Mouse (Mus musculus): ENCODE measurements around the gene Gm20388. TPM values are rescaled to one million over a fixed set of nuclear protein-coding genes. Genes with fewer than 3 reads are reported as not detected.

Gene Gm20388
- polyA plus RNA-seq, 1 experiment from 2014 or later = not detected

DNA sequence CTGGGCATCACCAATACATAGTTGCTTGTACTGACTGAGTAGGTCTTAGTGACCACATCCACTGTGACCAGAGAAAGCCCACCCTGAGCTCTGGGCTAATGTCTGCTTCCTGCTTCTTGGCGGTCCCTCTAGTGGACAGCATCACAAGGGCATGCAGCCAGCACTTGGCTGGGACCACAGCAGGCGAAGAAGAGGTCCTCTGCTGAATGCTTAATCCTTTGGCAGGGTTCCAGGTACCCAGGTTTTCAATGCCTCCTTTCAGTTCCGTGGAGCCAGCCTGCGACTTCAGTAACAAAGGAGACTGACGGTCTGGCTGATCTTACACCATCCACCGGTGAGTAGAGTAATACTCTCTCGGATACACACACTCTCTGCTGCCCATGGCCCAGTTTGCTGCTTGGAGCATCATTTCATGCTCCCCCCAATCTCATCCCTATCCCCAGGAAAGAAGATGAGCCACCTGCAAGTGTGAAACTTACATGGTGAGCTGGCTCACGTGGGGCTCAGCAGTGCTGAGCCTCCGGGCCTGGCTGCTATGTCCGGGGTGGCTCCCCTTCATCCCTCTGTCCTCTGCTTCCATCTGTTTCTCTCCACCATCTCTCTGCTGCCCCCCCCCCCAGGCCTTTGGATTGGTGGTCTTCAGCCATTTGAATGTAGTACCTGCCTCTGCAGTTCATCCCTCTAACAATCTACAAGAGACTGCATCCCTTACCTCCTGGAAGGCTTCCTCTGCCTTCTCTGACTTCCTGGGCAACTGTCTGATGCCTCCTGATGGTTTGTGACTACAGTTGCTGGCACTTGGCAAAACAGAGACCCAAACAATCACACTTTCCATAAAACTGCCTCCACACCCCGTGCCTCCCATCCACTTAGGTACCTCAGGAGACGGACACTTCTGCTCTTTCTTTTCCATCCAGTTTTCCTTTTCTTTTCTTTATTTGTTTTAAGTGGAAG is 2025.0 kb downstream of the Gm20388 start:
- Histone ChIP-seq H3K4me1 (replicated peaks) (peaks cover 11% of the 10 kb centered on the region), H3K4me3 (no peak overlapping the region), H3K4me2 (no peak overlapping the region), H3K9ac (no peak overlapping the region), H3K27ac (no peak overlapping the region), H3K36me3 (no peaks in the 10 kb centered on the region), H3K9me3 (replicated peaks) (no peaks in the 10 kb centered on the region), H3K27me3 (no peaks in the 10 kb centered on the region)
- no peak for ATAC-seq (replicated peaks; ENCODE audit: insufficient number of reproducible peaks, insufficient read depth, low FRiP score, low read depth)
- WGBS = 45% methylated on average over 12 of the region's 12 CpGs

DNA sequence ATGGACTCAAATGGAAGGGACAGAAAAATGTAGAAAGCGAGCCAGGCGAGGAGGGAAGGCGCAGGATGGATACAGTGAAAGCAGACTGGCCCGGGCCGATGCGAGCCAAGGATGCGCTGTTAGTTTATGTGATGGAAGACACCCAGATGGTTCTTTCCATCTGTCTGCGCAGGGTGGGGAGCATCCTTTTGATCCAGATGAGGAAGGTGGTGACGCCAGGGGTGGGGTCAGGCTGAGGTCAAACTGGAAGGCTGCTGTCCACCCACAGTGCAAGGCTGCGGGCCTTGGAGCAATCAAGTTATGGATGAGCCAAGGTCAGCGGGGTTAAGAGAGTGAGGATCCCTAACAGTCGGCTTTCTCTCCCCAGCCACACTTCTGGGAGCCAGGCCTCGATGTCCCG is 2025.8 kb downstream of the Gm20388 start:
- peaks cover 11% of the 10 kb centered on the region for H3K4me1 ChIP-seq (replicated peaks)
- WGBS = 71% methylated on average over 14 of the region's 14 CpGs
- H3K36me3 ChIP-seq = no peaks in the 10 kb centered on the region
- ATAC-seq (replicated peaks; ENCODE audit: insufficient number of reproducible peaks, insufficient read depth, low FRiP score, low read depth) = no peak
- H3K4me3 ChIP-seq = no peak overlapping the region
- no peaks in the 10 kb centered on the region for H3K9me3 ChIP-seq (replicated peaks)
- H3K27ac ChIP-seq = no peak overlapping the region
- H3K27me3 ChIP-seq = no peaks in the 10 kb centered on the region
- no peak overlapping the region for H3K4me2 ChIP-seq
- H3K9ac ChIP-seq = no peak overlapping the region

GRCm38 (mm10) chr8:121938732-121939131 is 2028.1 kb downstream of the Gm20388 start:
- Histone ChIP-seq H3K4me2 (no peak overlapping the region), H3K27ac (no peak overlapping the region), H3K9me3 (replicated peaks) (no peaks in the 10 kb centered on the region), H3K27me3 (no peaks in the 10 kb centered on the region), H3K4me1 (replicated peaks) (peaks cover 11% of the 10 kb centered on the region), H3K4me3 (no peak overlapping the region), H3K9ac (no peak overlapping the region), H3K36me3 (no peaks in the 10 kb centered on the region)
- 75% methylated on average over 7 of the region's 7 CpGs for WGBS
- ATAC-seq (replicated peaks; ENCODE audit: insufficient number of reproducible peaks, insufficient read depth, low FRiP score, low read depth) = no peak

GRCm38 (mm10) chr8:121943057-121943540 is 2032.5 kb downstream of the Gm20388 start:
- Histone ChIP-seq H3K4me1 (replicated peaks) (peaks cover 12% of the 10 kb centered on the region), H3K9ac (no peak overlapping the region), H3K27me3 (no peaks in the 10 kb centered on the region), H3K9me3 (replicated peaks) (no peaks in the 10 kb centered on the region), H3K36me3 (no peaks in the 10 kb centered on the region), H3K27ac (no peak overlapping the region), H3K4me3 (no peak overlapping the region), H3K4me2 (no peak overlapping the region)
- ATAC-seq (replicated peaks; ENCODE audit: insufficient number of reproducible peaks, insufficient read depth, low FRiP score, low read depth) = no peak
- WGBS = 27% methylated on average over 2 of the region's 2 CpGs

DNA sequence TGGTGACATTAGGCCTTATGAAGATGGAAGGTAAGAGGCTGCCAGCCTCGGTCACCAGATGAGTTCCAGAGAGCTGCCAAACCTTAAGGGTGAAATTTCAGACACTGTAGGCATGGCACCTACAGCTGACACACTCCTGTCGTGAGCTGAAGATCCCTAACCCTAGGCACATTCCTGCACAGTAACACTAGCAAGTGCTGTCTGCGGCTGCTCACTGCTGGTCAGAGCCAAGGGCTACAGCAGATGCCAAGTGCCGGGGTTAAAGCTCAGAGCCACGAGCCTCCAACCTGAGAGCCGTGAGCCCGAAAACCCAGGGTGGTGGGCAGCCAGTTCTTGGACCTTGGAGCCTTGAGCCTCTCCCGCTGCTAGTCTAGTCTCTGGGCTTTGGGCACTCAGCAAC is 2033.1 kb downstream of the Gm20388 start:
- 74% methylated on average over 8 of the region's 8 CpGs for WGBS
- Histone ChIP-seq H3K4me1 (replicated peaks) (peaks cover 18% of the 10 kb centered on the region), H3K9ac (no peak overlapping the region), H3K4me3 (no peak overlapping the region), H3K27me3 (no peaks in the 10 kb centered on the region), H3K36me3 (no peaks in the 10 kb centered on the region), H3K9me3 (replicated peaks) (no peaks in the 10 kb centered on the region), H3K4me2 (no peak overlapping the region), H3K27ac (no peak overlapping the region)
- ATAC-seq (replicated peaks; ENCODE audit: insufficient number of reproducible peaks, insufficient read depth, low FRiP score, low read depth) = no peak

- H3K9ac ChIP-seq = no peak within 1 kb of the TSS
- H3K27ac ChIP-seq = no peak within 1 kb of the TSS
- no peak within 1 kb of the TSS for H3K4me3 ChIP-seq
- H3K27me3 ChIP-seq = no peaks in the 10 kb centered on the region
- peaks cover 27% of the 10 kb centered on the region for H3K4me1 ChIP-seq (replicated peaks)
- H3K36me3 ChIP-seq = no peaks in the 10 kb centered on the region
- no peaks in the 10 kb centered on the region for H3K9me3 ChIP-seq (replicated peaks)
- ATAC-seq (replicated peaks; ENCODE audit: insufficient number of reproducible peaks, insufficient read depth, low FRiP score, low read depth) = no peak
- no peak within 1 kb of the TSS for H3K4me2 ChIP-seq
Observed at GRCm38 (mm10) chr8:121944831-121945230, 2034.2 kb downstream of the Gm20388 start, which contains the start of gene Car5a. TSS of gene Car5a (minus strand) at chr8:121944904.

GRCm38 (mm10) chr8:121946351-121946750 is 2035.7 kb downstream of the Gm20388 start:
- H3K4me3 ChIP-seq = no peak overlapping the region
- no peak for ATAC-seq (replicated peaks; ENCODE audit: insufficient number of reproducible peaks, insufficient read depth, low FRiP score, low read depth)
- 87% methylated on average over 7 of the region's 7 CpGs for WGBS
- no peak overlapping the region for H3K9ac ChIP-seq
- peaks cover 29% of the 10 kb centered on the region for H3K4me1 ChIP-seq (replicated peaks)
- H3K9me3 ChIP-seq (replicated peaks) = no peaks in the 10 kb centered on the region
- no peaks in the 10 kb centered on the region for H3K27me3 ChIP-seq
- no peak overlapping the region for H3K27ac ChIP-seq
- no peak overlapping the region for H3K4me2 ChIP-seq
- H3K36me3 ChIP-seq = no peaks in the 10 kb centered on the region

- Histone ChIP-seq H3K36me3 (no peaks in the 10 kb centered on the region), H3K9ac (peak overlapping the region; percentile 55), H3K4me2 (peak overlapping the region; percentile 80), H3K27ac (peak overlapping the region; percentile 91), H3K9me3 (replicated peaks) (no peaks in the 10 kb centered on the region), H3K4me3 (peak overlapping the region; percentile 50), H3K27me3 (no peaks in the 10 kb centered on the region), H3K4me1 (replicated peaks) (peaks cover 36% of the 10 kb centered on the region)
- no peak for ATAC-seq (replicated peaks; ENCODE audit: insufficient number of reproducible peaks, insufficient read depth, low FRiP score, low read depth)
- WGBS = 28% methylated on average over 18 of the region's 19 CpGs
Observed at GRCm38 (mm10) chr8:121947047-121947752, 2036.6 kb downstream of the Gm20388 start.

DNA sequence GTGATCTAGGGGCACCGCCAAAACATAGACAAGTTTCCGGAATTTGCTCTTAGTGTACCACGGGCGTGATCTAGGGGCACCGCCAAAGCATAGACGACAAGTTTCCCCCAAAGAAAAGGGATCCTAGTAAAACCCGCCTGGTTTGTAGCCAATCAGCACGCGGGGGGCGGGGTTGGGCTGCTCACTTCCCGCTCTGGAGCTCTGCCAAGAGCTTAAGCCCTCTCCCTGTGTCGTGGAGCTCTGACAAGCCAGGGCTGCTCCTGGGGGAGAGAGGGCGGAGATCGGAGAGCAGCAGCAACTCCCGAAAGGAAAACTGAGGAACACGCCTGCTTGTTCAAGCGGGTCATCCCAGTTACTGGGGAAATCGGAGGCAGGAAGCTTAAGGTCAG is 2037.1 kb downstream of the Gm20388 start:
- Histone ChIP-seq H3K9ac (peak overlapping the region; percentile 55), H3K27me3 (no peaks in the 10 kb centered on the region), H3K4me1 (replicated peaks) (peaks cover 41% of the 10 kb centered on the region), H3K36me3 (no peaks in the 10 kb centered on the region), H3K9me3 (replicated peaks) (no peaks in the 10 kb centered on the region), H3K4me2 (peak overlapping the region; percentile 80), H3K4me3 (peak overlapping the region; percentile 50), H3K27ac (peak overlapping the region; percentile 91)
- ATAC-seq (replicated peaks; ENCODE audit: insufficient number of reproducible peaks, insufficient read depth, low FRiP score, low read depth) = peak; percentile 20; the same call in 1 of the 2 replicates
- WGBS = under 1% methylated on average over 18 of the region's 18 CpGs

- no peaks in the 10 kb centered on the region for H3K36me3 ChIP-seq
- peak overlapping the region; percentile 80 for H3K4me2 ChIP-seq
- WGBS = 53% methylated on average over 19 of the region's 19 CpGs
- peak overlapping the region; percentile 50 for H3K4me3 ChIP-seq
- H3K27ac ChIP-seq = peak overlapping the region; percentile 91
- peak overlapping the region; percentile 55 for H3K9ac ChIP-seq
- no peak for ATAC-seq (replicated peaks; ENCODE audit: insufficient number of reproducible peaks, insufficient read depth, low FRiP score, low read depth)
- peaks cover 44% of the 10 kb centered on the region for H3K4me1 ChIP-seq (replicated peaks)
- H3K9me3 ChIP-seq (replicated peaks) = no peaks in the 10 kb centered on the region
- no peaks in the 10 kb centered on the region for H3K27me3 ChIP-seq
Observed at GRCm38 (mm10) chr8:121948321-121949145, 2037.9 kb downstream of the Gm20388 start.
